Mouse (Mus musculus) left cerebral cortex, postnatal 36 days (tissue): ENCODE measurements around the gene Selenof. TPM values are rescaled to one million over a fixed set of nuclear protein-coding genes. Genes with fewer than 3 reads are reported as not detected.

ENCODE experiments used
- DNase-seq, 2 experiments: peaks; one replicate each; pipeline ENCODE4 v3.0.0; 2021 to 2022; ENCODE audit warnings: low spot score in 2 of 2, mixed read lengths in 1 of 2
- intact Hi-C: fragments of 180-260 bp; cut with DNase I; formaldehyde crosslinking; loops from one replicate; pipeline ENCODE4 v1.15.1; 2025
- total RNA-seq, 2 experiments: library from RNA; stranded (reverse); gene quantifications; 2 replicates each; pipeline ENCODE4 v1.2.3; 2021

Gene Selenof
- total RNA-seq, 2 experiments from 2014 or later = 205 to 224 TPM

DNA sequence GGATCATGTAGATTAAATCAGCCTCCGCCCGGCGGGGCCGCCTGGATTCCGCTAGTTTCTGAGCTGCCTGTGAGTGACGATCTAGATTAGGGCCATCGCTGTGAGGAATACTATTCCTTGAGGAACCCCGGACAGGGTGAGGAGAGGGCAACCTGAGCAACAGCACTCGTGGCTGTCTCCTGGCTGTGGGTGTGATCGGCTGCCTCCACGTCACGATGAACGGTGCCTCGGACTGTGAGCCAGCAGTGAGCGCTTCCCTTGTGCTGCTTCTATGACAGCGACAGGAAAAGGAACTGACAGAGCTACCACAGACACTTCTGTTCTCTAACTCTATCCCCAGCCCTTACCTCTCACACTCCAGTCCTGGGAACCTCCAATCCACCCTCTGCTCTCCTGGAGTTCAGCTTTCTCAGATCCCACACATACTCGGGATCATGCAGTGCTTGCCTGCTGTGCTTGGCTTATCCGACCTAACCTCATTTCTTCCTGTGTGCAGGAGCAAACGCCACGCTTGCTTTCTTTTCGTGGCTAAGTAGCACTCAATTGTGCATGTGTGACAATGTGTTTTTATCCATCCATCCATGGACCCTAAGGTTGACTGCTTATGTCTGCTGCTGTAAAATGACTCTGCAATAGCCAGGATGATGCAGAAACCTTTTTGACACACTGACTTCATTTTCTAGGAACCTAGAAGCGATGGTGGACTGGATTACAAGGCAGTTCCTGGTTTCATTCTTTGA is 8.4 kb upstream of the Selenof start:
- DNase-seq = no peak
- intact Hi-C loops = no loop called here

DNA sequence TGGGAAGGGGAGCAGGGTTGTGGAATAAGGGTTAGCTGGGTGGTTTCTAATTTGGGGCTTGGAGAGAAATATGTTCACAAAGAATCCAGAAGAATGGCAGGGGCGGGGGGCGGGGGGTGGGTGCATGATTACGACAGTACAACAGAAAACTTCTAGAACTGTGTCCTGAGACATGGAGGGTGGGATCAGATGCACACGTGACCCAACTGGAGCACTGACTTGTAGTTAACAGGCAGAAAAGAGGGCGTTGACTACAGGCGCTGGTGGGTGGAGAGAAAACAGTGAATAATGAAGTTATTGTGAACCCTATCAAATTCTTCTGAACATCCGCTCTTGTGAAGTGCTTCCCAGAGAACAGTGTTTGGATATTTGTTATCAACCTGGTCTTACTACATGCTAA is 6.2 kb upstream of the Selenof start:
- intact Hi-C loops = no loop called here
- DNase-seq = no peak

DNA sequence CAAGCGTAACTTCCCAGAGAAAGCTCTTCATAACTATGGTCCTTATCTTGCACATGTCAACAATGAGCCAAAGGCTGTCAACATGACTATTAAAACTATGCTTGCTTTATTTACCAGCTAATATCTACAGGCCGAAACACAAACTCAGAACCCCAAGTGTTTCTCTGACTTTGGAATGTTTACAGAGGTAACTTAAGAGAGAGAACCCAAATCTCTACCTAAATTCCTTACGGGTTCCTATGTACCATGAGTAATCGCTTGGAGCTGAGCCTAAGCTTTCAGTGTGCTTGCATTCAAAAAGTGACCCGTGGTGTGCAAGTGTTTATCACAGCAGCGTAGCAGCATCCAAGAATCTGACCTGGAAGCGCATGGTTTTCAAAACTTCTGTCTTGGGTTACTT is 4.9 kb upstream of the Selenof start:
- no peak for DNase-seq
- intact Hi-C loops = loop anchor here (5.0 kb wide), 2 partner anchors 33 to 113 kb away; no protein-coding TSS in a partner anchor

DNA sequence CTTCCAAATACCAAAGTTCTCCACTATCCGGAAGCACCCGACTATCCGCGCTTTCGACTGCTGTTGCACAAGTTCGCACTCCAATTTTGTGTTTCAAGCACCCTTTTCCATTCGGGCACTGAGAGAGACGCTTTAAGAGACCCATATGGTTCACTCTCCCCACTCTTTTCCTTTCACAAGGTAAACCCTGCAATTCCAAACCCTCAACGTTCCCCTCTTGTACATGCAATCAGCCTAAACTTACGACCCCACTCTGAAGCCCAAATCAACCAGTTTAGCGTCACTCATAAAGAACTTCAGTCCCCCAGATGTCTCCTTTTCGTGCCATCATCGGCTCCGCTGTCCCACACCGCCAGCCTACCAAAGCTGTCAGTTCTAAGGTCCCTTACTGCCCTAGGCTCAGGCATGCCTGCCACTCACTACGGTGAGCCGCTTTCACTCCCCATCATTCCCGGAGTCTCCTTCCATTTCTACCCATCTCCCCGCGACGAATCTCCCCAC is 1.2 kb upstream of the Selenof start:
- DNase-seq = peak in 1 of 2 experiments; percentile 27
- intact Hi-C loops = loop anchor here (5.0 kb wide), 2 partner anchors 37 to 117 kb away; no protein-coding TSS in a partner anchor

DNA sequence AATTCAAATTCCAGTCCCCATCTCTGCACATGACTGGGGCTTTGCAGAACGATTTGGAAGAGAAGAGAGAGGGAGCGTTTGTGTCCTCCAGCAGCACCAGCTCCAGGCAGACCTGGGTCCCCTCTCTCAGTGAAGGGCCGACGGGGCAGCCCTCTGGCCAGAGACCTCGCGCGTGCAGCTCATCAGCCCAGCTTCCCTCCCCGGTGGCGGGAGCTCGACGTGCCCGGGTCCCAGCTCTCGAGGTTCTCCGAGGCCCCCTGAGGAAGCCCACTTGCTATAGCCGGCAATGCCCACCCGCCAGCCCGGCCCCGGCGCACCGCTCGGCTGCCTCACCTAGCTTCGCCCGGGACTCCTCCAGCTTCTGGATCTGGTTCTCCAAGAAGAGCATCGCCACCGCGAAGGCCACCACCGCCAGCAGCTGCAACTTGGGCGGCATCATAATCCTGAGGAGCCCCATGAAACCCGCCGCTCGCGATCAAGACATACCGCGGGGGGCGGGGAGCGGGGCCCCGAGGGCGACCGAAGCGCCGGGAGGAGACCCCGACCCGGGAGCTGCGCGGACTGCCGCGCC is 618 bp upstream of the Selenof start:
- intact Hi-C loops = loop anchor here (5.0 kb wide), 2 partner anchors 37 to 117 kb away; no protein-coding TSS in a partner anchor
- DNase-seq = peak in 1 of 2 experiments; percentile 55

DNA sequence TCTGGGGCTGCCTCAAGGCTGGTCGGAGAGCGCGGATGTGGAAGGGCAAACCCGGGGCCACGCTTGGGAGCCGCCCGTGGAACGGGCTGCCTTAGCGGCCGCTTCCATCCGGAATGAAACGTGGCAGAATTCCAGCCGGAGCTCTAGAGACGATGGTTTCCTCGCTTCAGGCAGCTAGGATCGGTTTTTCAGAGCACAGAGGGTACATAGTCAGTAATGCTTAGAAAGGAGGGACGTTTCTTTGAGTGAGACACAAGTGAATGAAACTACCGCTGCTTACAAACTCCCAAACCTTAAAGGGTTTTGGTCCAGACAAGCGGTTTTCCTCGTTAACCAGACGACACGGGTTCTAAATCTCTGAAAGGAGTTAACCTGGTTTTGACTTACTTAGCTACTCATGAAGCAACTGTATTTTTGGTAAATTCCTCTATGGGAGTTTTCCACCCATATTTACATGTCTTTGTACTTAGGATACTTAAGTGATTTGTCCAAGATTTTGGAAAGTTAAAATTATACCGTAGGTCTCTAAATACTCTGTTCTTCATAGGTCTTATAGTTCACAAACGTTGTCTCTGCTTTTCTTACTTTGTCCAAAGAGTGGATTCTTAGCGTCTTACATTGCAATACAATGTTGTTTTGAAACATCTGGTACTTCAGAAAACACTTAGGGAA is 848 bp downstream of the Selenof start:
- intact Hi-C loops = no loop called here

DNA sequence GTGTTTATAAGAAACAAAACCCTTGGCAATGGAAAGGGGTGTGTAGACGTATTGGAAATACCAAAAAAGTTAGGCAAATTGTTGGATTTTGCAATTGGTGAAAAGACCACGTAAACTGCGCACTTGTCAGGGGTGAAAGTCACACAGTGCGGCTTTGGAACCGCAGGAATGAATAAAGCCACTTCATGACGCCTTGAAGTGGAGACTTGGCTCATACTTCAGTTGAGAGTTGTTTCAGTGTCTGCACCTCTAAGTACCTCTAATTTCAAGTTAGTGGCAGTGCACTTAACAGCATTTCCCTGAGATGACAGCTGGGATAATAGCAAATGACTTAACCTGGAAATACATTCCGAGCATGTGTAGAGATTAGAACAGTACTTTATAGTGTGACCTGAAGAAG is 4.2 kb downstream of the Selenof start:
- DNase-seq = no peak
- intact Hi-C loops = no loop called here

More for the DNA sequence above, 848 bp downstream of the Selenof start:
- DNase-seq = no peak

DNA sequence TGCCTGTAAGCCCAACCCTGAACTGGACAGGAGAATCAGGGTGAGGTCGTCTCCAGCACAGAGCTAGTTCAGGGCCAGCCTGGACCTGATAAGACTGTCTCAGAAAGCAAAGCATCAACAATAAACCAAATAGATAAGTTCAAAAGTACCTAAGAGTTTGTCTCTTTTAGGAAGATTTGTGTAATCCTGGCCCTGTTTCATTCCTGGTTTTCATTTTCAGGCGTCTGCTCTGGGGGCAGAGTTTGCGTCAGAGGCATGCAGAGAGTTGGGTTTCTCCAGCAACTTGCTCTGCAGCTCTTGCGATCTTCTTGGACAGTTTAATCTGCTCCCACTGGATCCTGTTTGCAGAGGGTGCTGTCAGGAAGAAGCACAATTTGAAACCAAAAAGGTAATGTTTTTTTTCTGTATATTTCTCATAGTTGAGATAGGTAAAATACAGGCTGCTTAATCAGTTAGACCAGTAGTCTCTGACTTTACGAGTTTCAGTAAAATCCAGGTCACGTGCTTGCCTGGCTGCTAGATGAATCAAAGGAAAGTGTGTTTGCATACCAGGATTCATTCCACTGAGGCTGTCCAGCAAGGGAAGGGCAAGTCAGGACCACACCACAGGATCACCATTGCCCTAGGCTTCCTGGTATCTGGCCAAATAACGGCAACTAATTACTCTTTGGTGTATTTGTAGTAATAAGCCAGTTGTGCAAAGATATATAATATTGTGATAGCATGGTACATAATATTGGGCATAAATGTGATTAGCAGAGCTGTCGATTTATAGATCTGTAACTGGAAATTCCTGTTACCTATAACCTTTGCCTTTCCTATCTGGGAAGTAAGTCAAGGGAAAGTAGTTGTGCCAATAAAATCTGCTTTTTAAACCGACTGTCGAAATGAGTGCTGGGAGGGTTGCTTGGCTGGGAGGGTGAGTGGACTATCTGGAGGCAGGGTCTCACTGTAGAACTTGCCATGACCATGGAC is 7.5 kb downstream of the Selenof start:
- intact Hi-C loops = loop anchor here (2.0 kb wide), 1 partner anchor 37 kb away; no protein-coding TSS in a partner anchor
- DNase-seq = no peak

DNA sequence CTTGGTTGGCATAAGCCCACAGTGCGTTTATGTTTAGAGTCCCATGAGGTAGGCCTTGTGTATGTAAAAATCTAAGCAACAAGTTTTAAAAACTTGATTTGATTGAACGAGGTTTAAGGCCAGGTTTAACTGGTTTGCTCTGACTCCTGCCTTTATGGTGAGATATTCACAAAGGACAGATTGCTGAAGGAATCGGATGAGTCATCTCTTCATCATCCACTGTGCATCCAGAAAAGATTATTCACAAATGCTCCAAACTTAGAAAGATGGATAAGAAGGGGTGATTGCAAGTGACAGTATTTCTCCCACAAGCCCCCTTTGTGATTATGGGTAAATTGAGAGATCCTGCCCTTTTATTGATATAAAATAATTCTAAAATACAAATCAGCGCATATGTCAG is 8.8 kb downstream of the Selenof start:
- intact Hi-C loops = no loop called here
- no peak for DNase-seq

DNA sequence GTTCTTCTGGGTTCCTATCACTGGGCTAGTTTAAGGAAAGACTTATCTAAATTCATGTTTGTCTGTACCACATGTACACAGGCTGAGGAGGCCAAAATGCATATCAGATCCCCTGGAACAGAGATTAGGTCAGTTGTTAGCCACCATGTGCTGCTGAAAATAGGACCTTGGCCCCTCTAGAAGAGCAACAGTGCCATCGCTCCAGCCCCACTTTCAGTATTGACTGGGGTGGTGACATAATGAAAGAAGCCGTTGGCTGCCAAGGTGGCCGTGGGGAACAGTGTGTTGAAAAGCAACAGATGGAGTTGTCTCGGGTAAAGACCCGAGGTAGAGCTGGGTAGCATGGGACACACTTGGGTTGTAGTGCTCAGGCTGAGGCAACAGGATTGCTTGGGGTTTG is 9.7 kb downstream of the Selenof start:
- no peak for DNase-seq
- intact Hi-C loops = no loop called here

DNA sequence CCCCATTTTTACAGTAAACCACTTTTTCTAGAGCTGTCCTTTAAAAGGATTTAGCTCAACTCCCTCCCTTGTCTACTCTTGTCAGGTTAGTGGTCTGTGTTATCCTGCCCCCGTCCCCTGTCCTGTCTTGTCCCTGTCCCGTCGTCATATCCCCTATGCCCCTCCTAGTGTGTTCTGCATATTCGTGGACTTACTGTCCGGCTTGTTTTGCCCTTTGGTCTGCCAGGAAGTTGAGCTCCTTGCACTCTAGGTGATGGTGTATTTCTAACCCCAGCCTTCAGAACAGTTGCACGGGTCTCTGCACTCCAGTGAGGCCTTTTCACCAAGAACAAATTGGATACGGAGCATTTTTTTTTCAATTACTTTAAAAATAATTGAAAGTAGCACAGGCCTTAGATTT is 10.2 kb downstream of the Selenof start:
- intact Hi-C loops = no loop called here
- DNase-seq = no peak

DNA sequence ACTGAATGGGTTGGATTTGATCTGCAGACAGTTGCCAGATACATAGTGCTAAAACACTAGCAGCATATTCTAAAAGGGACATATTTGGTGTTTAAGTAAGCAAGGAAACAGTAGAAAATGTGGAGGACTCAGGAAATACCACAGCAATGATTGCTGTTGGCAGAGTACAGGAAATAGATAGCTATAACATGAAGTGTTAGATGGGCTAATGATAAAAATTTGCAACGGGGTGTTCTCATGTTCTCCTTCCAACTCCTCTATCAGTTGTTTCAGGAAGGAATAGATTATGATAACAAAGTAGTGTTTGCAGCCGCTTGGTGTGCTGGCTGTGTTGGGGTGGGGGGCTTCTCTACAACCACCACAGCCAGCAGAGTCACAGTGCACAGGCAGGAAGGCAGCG is 11.7 kb downstream of the Selenof start:
- intact Hi-C loops = no loop called here
- no peak for DNase-seq

DNA sequence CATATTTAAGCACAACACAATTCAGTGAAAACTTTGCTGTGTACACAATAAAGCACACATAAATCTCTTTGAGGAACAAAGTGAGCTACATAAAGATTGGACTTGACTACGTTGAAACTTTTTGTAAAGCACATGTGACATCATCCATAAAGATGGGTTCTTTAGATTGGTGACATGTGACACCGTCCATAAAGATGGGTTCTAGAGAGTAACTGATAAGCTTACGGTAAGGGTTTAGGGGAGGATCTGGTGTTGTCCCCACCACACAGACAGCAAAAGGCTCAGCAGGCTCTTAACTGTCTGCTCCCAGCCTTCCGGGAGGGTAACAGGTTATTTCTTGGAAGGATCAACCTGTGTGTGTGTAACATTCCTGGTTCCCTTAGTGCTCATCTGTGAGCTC is 12.2 kb downstream of the Selenof start:
- intact Hi-C loops = no loop called here
- DNase-seq = no peak

DNA sequence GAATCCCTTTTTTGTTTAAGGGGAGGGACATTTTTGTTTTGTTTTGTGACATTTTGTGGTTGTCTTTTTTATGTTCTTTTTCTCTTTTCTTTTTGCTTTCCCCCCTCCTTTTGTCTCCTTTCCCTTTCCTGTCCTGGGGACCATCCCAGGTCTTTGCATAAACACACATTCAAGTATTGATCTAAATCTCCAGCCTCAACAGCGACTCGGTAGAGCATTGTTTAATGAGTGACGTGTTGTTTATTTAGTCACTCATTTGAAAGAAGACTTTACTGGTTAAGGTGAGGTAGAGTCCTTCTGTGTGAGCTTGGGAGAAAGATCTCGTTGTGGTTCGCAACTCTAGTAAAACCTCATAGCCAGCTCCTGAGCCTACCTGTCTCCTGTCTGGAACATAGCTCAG is 13.7 kb downstream of the Selenof start:
- intact Hi-C loops = no loop called here

DNA sequence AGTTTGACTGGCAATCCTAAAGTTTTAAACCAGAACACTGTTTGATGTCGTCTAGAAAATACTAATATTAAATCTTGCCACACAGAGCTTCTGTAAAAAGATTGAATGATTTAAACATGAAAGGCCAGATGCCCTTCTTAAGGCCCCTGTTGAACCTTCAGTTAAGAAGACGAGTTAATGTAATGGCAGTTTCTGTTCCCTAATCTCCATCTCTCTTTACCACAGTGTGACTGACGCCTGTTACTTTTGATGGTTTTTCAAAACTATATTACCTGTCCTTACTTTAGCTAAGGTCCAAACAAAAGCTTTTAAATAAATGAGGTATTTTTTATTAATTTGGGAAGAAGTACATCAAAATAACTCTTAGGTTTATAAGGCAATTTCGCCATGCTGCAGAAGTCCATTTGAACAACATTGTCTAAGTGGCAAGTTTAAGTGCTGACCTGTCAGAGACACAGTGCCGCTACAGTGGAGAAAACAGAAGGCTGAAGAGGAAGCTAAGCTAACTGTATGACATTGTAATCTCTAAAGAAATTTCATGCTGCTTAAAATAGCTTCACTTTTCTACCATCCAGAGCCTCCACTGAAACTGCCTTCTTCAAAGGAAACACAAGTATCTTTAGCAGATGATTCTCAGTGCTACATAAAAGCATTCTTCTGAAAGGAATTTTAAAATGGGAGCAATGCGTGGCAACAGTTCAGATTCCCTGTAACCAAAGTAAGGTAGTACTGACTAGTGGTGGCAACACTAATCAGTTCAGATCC is 14.9 kb downstream of the Selenof start:
- no peak for DNase-seq
- intact Hi-C loops = no loop called here

More for the DNA sequence above, 13.7 kb downstream of the Selenof start:
- DNase-seq = no peak

DNA sequence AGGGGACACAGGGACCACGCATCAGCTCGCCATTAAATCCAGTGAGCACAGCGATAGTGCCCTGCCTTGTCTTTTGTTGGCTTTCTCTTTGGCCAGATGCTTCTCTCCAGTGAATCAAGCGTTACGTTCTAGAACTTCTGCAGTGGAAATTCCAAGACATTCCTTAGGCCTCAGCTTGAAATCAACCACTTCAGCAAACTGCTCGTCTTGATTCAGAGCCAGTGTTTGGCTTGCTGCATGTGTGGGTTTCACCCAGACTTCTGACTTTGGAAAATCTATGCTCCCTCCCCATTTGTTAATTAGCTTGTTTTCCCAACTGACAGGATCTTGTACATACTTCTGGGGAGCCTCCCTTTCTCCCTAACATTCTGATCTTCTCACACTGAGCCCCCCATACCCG is 16.6 kb downstream of the Selenof start:
- intact Hi-C loops = no loop called here

DNA sequence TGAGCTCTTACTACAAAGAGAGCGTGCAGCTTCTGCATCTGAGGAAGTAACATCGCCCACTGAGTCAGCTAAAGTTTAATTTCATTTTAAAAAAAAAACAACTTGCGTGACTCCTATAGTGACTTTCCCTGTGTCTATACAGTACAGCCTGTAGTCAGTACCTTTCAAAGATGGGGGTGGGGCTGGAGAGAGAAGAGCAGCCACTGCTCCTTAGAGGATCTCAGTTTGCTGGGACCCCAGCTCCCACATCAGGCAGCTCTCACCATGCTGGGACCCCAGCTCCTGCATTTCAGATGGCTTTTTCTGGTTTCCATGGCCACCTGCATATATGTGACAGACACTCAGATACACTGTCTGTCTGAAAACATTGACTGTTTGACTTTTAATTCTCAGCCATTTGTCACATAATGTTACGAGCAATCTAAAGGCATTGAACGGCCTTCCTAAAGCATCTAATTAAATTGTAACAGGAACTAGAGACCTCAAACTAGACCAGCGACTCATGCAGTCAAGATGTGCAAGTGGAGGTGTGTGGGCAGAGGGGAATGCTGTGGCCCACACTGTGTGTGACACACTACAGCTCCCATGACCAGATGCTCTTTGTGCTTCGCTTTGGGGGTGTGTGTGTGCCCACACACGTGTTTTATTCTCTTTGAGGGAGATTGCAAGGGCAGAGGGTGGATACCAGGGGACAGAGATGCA is 19.2 kb downstream of the Selenof start:
- intact Hi-C loops = no loop called here
- no peak for DNase-seq

More for the DNA sequence above, 16.6 kb downstream of the Selenof start:
- DNase-seq = no peak
